Mouse (Mus musculus): Measurements from ENCODE around the gene Ell.
A peak's percentile ranks its signal among the peaks of the same experiment; 100 is the strongest.

The Ell gene

GRCm38 (mm10) chr8:70538633-70539076, 602 bp upstream of the Ell start:
- DNase-seq, result peak; percentile 100

- no peak for DNase-seq
These were observed 803 bp downstream of the Ell start for GRCm38 (mm10) chr8:70540013-70540506.

GRCm38 (mm10) chr8:70540507-70541071, 1.3 kb downstream of the Ell start:
- DNase-seq, result no peak

GRCm38 (mm10) chr8:70541081-70541480, 1.8 kb downstream of the Ell start:
- no peak for DNase-seq

- DNase-seq, result peak; percentile 73
These were observed 5.0 kb downstream of the Ell start for GRCm38 (mm10) chr8:70544200-70544687.

GRCm38 (mm10) chr8:70546412-70546811, 7.2 kb downstream of the Ell start:
- peak; percentile 3 for DNase-seq

GRCm38 (mm10) chr8:70547762-70548161, 8.5 kb downstream of the Ell start:
- peak; percentile 36 for DNase-seq

- no peak for DNase-seq
These were observed 10.3 kb downstream of the Ell start for GRCm38 (mm10) chr8:70549412-70550184.

GRCm38 (mm10) chr8:70551558-70552161, 12.4 kb downstream of the Ell start:
- DNase-seq, result no peak

- peak; percentile 60 for DNase-seq
These were observed 13.6 kb downstream of the Ell start for GRCm38 (mm10) chr8:70552836-70553235.

- DNase-seq, result peak; percentile 76
These were observed 14.5 kb downstream of the Ell start for GRCm38 (mm10) chr8:70553740-70554139.

- no peak for DNase-seq
These were observed 16.0 kb downstream of the Ell start for GRCm38 (mm10) chr8:70555079-70555747.

GRCm38 (mm10) chr8:70558334-70558733, 19.1 kb downstream of the Ell start:
- DNase-seq, result peak; percentile 61

- DNase-seq, result no peak
These were observed 19.7 kb downstream of the Ell start for GRCm38 (mm10) chr8:70558983-70559382.

GRCm38 (mm10) chr8:70560096-70560495, 20.8 kb downstream of the Ell start:
- peak; percentile 90 for DNase-seq

- DNase-seq, result no peak
These were observed 21.3 kb downstream of the Ell start for GRCm38 (mm10) chr8:70560564-70560963.

GRCm38 (mm10) chr8:70561357-70561756, 22.1 kb downstream of the Ell start:
- DNase-seq, result no peak

GRCm38 (mm10) chr8:70561809-70562535, 22.7 kb downstream of the Ell start:
- peak; percentile 85 for DNase-seq

- DNase-seq, result peak; percentile 67
These were observed 23.5 kb downstream of the Ell start for GRCm38 (mm10) chr8:70562802-70563201.

- DNase-seq, result no peak
These were observed 24.6 kb downstream of the Ell start for GRCm38 (mm10) chr8:70563763-70564387.

GRCm38 (mm10) chr8:70564696-70565235, 25.5 kb downstream of the Ell start:
- DNase-seq, result no peak

GRCm38 (mm10) chr8:70565561-70565960, 26.3 kb downstream of the Ell start:
- DNase-seq, result peak; percentile 34

Measured in lung, postnatal 10 days (tissue).